Mouse (Mus musculus) erythroblast, embryonic 14.5 days (primary cell): ENCODE data around the gene Msl3l2.

Source experiments
- GATA1 ChIP-seq: IDR thresholded peaks from 2 replicates; pipeline ENCODE4 v1.6.1; 2012; ENCODE audit warnings: low read length, inconsistent platforms, mixed read lengths
- TAL1 ChIP-seq: IDR thresholded peaks from 3 replicates; pipeline ENCODE4 v1.6.1; 2012; ENCODE audit warnings: low read length, inconsistent platforms, mixed read lengths

- TF ChIP-seq GATA1 (no peak), TAL1 (no peak)
Observed at GRCm38 (mm10) chr10:56115636-56116180, 9.0 kb downstream of the Msl3l2 start.
